Mouse (Mus musculus) heart, embryonic 14.5 days (tissue): Measurements from ENCODE around the gene Dok5. TPM values are rescaled to one million over a fixed set of nuclear protein-coding genes. Genes with fewer than 3 reads are reported as not detected.
A peak's percentile ranks its signal among the peaks of the same experiment; 100 is the strongest.

Experiments used
- ATAC-seq: fragments of 200-750 bp; cut with Nextera tagmentation; 2 replicates; pipeline ENCODE4 v1.8.0; 2017; ENCODE audit warnings: low read depth, moderate TSS enrichment; ENCODE audit not compliant: insufficient number of reproducible peaks, insufficient read depth, low FRiP score
- H3K27ac ChIP-seq, 2 experiments: fragments of 200-500 bp in 1 of 2; fragments of 300-500 bp in 1 of 2; sonication (generic) in 1 of 2; replicated peaks in 1 of 2; 2 replicates each; pipeline ENCODE4 v1.5.1; 2012 to 2014; ENCODE audit warnings: low read depth in 2 of 2, low read length in 2 of 2, control low read depth in 1 of 2, mild to moderate bottlenecking in 1 of 2, mixed read lengths in 1 of 2; ENCODE audit not compliant: control insufficient read depth in 1 of 2, insufficient read depth in 1 of 2
- H3K27me3 ChIP-seq: fragments of 300-500 bp; sonication (generic); 2 replicates; pipeline ENCODE4 v1.6.1; 2014; ENCODE audit warnings: mild to moderate bottlenecking, low read length, control low read depth; ENCODE audit not compliant: control insufficient read depth, insufficient read depth
- H3K36me3 ChIP-seq: fragments of 300-500 bp; sonication (generic); 2 replicates; pipeline ENCODE4 v1.6.1; 2014; ENCODE audit warnings: mild to moderate bottlenecking, control low read depth, low read length, mixed read lengths; ENCODE audit not compliant: control insufficient read depth, insufficient read depth
- H3K4me1 ChIP-seq, 2 experiments: fragments of 200-500 bp in 1 of 2; fragments of 300-500 bp in 1 of 2; sonication (generic) in 1 of 2; 2 replicates each; pipeline ENCODE4 v1.6.1; 2012 to 2014; ENCODE audit warnings: low read length in 2 of 2, control low read depth in 1 of 2, mixed read lengths in 1 of 2; ENCODE audit not compliant: control insufficient read depth in 2 of 2, insufficient read depth in 2 of 2
- H3K4me2 ChIP-seq: fragments of 300-500 bp; sonication (generic); 2 replicates; pipeline ENCODE4 v1.6.1; 2014; ENCODE audit warnings: mild to moderate bottlenecking, low read length
- H3K4me3 ChIP-seq, 2 experiments: fragments of 200-500 bp in 1 of 2; fragments of 300-500 bp in 1 of 2; sonication (generic) in 1 of 2; 2 replicates each; pipeline ENCODE4 v1.5.1; 2012 to 2014; ENCODE audit warnings: low read length in 2 of 2, mild to moderate bottlenecking in 2 of 2, control low read depth in 1 of 2, low read depth in 1 of 2, moderate library complexity in 1 of 2; ENCODE audit not compliant: control insufficient read depth in 1 of 2, insufficient read depth in 1 of 2
- H3K9ac ChIP-seq: fragments of 300-500 bp; sonication (generic); 2 replicates; pipeline ENCODE4 v1.6.1; 2014; ENCODE audit warnings: mild to moderate bottlenecking, low read length
- H3K9me3 ChIP-seq: fragments of 300-500 bp; sonication (generic); 2 replicates; pipeline ENCODE4 v1.6.1; 2016; ENCODE audit warnings: low read length, control low read depth; ENCODE audit not compliant: control insufficient read depth
- WGBS: fragments of 180-500 bp; shearing (Covaris S2); extraction: QIAGEN DNeasy Blood & Tissue Kit; methylation state at CpG from one replicate; pipeline ENCODE4 v1.1.7; 2014; 5-methylcytosine and 5-hydroxymethylcytosine counted together
- polyA plus RNA-seq: library from polyadenylated mRNA; unstranded; fragments of >200 nt; fragmentation: Nextera tagmentation; extraction: Ambion mirVana; gene quantifications from 2 replicates; pipeline ENCODE4 v1.2.1, GENCODE M21; 2014

Gene Dok5
- polyA plus RNA-seq, 1 experiment from 2014 or later, result 4.4 TPM

DNA sequence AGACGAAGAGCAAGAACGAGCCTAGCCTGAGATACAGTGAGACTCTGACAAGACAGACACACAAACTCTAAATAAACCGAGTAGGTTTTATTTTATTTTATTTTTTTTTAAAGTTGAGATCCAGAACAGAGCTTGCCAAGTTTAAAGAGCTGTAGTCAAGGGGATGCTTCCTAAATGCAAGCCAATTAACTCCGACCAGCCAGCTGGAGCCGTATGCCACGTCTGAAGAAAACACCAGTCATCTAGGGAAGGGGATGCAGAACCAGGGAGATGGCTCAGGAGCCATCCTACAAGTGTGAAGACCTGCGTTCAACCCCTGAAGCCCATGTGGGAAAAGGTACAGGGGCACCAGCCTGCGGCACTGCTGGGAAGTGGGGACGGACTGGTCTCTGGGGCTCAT is 2.7 kb upstream of the Dok5 start:
- Histone ChIP-seq H3K9me3 (no peaks in the 10 kb centered on the region), H3K27me3 (peaks cover 4% of the 10 kb centered on the region; the same call in 1 of the 2 replicates), H3K4me2 (no peak overlapping the region), H3K36me3 (no peaks in the 10 kb centered on the region), H3K4me3 (no peak overlapping the region), H3K9ac (no peak overlapping the region), H3K27ac (no peak overlapping the region), H3K4me1 (peaks cover 23% of the 10 kb centered on the region in 2 experiments)
- 92% methylated on average over 9 of the region's 9 CpGs for WGBS
- ATAC-seq, result no peak

DNA sequence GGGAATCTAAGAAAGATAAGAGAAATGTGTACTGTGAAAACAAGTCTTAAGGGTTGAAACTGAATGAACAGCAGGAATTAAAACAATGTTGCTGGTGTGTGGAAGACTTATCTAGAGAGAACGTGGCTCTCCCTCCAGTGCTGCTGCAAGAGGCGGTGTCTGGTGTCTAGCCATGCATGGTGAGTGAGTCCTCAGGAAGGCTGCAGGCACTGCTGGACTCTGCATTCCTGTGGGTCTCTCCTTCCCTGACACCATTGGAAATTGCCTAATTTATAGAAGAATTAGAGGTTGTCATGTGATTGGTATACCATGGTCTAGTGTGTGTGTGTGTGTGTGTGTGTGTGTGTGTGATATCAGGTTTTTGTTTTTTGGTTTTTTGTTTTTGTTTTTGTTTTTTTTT is 1.9 kb upstream of the Dok5 start:
- H3K4me2 ChIP-seq, result no peak overlapping the region
- no peak overlapping the region for H3K9ac ChIP-seq
- H3K4me3 ChIP-seq, result no peak overlapping the region
- H3K27ac ChIP-seq, result no peak overlapping the region
- peaks cover 19 to 23% of the 10 kb centered on the region in 2 experiments for H3K4me1 ChIP-seq
- H3K27me3 ChIP-seq, result peaks cover 4% of the 10 kb centered on the region; the same call in 1 of the 2 replicates
- ATAC-seq, result no peak
- no peaks in the 10 kb centered on the region for H3K36me3 ChIP-seq
- WGBS, result 21% methylated on average over 2 of the region's 2 CpGs
- no peaks in the 10 kb centered on the region for H3K9me3 ChIP-seq

DNA sequence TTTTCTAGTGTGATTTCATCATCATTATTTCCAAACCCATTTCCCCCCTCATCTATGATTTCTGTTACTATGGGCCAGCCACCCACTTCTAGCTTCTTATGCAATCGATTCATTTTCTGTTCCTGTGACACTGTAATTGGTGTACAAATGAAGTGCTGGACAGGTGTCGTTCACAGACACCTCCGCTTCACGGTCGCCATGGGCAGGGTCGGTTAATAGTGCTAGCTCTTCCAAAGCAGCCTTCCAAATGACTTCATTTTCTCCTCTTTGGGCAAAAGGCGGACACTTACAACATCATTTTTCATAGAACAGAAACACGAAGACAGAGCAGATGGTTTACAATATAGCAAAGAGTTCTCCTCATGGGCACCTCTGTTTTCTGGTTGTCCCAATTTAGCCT is 1.5 kb upstream of the Dok5 start:
- H3K4me1 ChIP-seq, result peaks cover 17 to 24% of the 10 kb centered on the region in 2 experiments
- H3K27ac ChIP-seq, result no peak overlapping the region
- no peak overlapping the region for H3K9ac ChIP-seq
- 91% methylated on average over 8 of the region's 8 CpGs for WGBS
- no peaks in the 10 kb centered on the region for H3K9me3 ChIP-seq
- H3K36me3 ChIP-seq, result no peaks in the 10 kb centered on the region
- H3K4me3 ChIP-seq, result no peak overlapping the region
- H3K27me3 ChIP-seq, result peaks cover 4% of the 10 kb centered on the region; the same call in 1 of the 2 replicates
- no peak for ATAC-seq
- no peak overlapping the region for H3K4me2 ChIP-seq

DNA sequence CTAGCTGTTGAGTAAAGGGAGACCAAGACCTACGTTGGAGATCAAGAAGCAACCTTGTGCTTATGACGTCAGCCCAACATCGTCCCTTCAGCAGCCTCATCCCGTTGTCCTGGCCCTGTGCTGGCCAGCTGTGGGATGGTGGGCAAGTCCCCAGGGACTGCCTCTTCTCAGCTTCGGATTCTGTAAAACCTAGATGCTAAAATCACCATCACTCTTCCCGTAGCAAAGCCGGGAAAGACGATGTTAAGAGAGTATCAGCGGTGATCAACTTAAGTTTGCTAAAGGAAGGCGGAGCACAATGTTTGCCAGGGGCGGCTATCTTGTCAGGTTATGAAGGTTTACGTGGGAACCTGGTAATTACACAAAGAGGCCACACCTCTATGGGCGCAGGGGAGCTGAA is 826 bp upstream of the Dok5 start:
- Histone ChIP-seq H3K4me3 (no peak overlapping the region), H3K9me3 (no peaks in the 10 kb centered on the region), H3K36me3 (no peaks in the 10 kb centered on the region), H3K27me3 (peaks cover 4% of the 10 kb centered on the region; the same call in 1 of the 2 replicates), H3K9ac (no peak overlapping the region), H3K4me1 (peaks cover 17 to 30% of the 10 kb centered on the region in 2 experiments), H3K4me2 (no peak overlapping the region), H3K27ac (no peak overlapping the region)
- ATAC-seq, result no peak
- 62% methylated on average over 13 of the region's 13 CpGs for WGBS

DNA sequence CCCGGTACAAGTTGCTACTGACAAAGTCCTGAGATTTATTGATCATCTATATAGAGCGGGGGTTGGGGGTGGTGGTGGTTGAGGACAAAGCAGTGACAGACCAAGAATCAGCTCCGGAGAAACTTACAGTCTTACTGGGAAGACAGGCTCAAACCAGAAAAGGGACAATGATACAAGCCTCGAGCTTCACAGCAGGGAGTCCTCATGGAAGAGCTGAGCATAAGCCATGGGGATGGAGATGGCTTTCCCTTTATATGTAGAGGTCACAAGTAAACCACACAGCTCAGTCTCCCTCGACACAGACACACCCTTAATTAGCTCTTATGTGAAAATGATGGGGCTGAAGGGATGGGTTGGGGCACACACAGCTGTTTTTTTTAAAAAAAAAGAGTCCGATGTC is 402 bp upstream of the Dok5 start:
- H3K4me1 ChIP-seq, result peaks cover 17 to 31% of the 10 kb centered on the region in 2 experiments
- peak overlapping the region; percentile 60 to 79 for H3K4me3 ChIP-seq
- H3K9ac ChIP-seq, result peak overlapping the region; percentile 70
- peak overlapping the region in 1 of 2 experiments; percentile 16; a peak in 2 of 4 replicates for H3K27ac ChIP-seq
- H3K27me3 ChIP-seq, result peaks cover 4% of the 10 kb centered on the region; the same call in 1 of the 2 replicates
- H3K9me3 ChIP-seq, result no peaks in the 10 kb centered on the region
- WGBS, result 21% methylated on average over 6 of the region's 6 CpGs
- peak overlapping the region; percentile 88 for H3K4me2 ChIP-seq
- ATAC-seq, result no peak
- no peaks in the 10 kb centered on the region for H3K36me3 ChIP-seq

DNA sequence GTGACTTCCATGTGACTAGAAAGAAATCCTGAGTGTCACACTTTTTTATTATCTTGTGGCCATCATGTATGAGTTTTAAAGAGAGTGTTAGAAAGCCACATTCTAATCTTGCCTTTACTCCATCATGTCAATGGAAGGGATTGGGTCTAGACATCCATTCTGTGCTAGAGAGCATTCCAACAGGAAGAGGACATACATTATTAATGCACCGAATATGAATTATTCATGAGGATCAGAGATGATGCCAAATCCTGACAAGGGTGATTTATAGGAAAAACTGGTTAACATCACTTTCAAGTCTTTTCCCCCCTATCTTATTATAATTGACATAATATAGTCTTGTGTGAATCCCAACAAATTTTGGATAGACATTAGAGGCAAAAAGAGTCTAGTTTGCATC is 2.1 kb downstream of the Dok5 start:
- WGBS, result 95% methylated on average over 1 of the region's 1 CpGs
- no peak overlapping the region for H3K9ac ChIP-seq
- no peak overlapping the region for H3K27ac ChIP-seq
- ATAC-seq, result no peak
- no peak overlapping the region for H3K4me3 ChIP-seq
- peaks cover 4% of the 10 kb centered on the region; the same call in 1 of the 2 replicates for H3K27me3 ChIP-seq
- no peaks in the 10 kb centered on the region for H3K36me3 ChIP-seq
- no peaks in the 10 kb centered on the region for H3K9me3 ChIP-seq
- peaks cover 10 to 16% of the 10 kb centered on the region in 2 experiments; a peak in 2 of 4 replicates for H3K4me1 ChIP-seq
- no peak overlapping the region for H3K4me2 ChIP-seq

DNA sequence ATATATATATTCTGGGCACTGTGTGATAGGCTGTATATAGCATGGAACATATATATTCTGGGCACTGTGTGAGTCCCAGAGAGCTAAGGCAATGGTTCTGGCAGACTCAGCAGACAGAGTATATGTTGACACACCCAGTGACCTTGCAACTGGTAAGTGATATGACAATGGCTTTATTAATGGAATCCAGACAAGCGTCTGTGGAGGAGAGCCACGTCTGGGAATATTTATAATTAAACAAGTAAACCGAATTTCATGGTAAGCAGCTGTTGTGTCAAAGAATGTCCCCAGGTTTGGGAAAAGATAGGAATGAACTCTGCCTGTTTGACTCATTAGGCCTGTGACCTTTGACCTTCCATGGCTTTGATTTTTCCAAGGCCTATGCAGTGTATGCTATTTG is 2.8 kb downstream of the Dok5 start:
- no peak overlapping the region for H3K4me3 ChIP-seq
- 46% methylated on average over 3 of the region's 3 CpGs for WGBS
- peaks cover 4% of the 10 kb centered on the region; the same call in 1 of the 2 replicates for H3K27me3 ChIP-seq
- ATAC-seq, result no peak
- H3K9ac ChIP-seq, result no peak overlapping the region
- no peaks in the 10 kb centered on the region for H3K9me3 ChIP-seq
- peaks cover 10 to 19% of the 10 kb centered on the region in 2 experiments; a peak in 3 of 4 replicates for H3K4me1 ChIP-seq
- H3K36me3 ChIP-seq, result no peaks in the 10 kb centered on the region
- no peak overlapping the region for H3K27ac ChIP-seq
- no peak overlapping the region for H3K4me2 ChIP-seq

DNA sequence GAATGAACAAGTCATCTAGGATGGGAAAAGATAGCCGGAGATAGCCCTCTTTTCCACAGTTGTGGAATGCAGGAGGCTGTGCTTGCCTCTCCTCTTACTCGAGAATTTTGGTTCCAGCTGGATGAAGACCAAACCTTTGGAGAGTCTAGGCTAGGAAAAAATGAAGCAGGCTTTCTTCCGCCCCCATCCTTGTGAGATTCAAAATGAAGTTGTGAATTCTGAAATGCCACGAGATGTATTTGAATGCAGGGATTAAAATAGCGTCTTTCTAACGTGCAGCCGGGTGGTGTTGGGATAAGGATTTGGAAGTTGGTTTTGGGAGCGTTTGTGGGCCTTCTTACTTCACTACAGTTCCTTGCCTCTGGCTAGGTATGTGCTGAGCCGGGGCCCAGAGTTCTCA is 6.8 kb downstream of the Dok5 start:
- Histone ChIP-seq H3K27ac (no peak overlapping the region), H3K9ac (no peak overlapping the region), H3K4me3 (no peak overlapping the region), H3K9me3 (no peaks in the 10 kb centered on the region), H3K27me3 (no peaks in the 10 kb centered on the region), H3K36me3 (no peaks in the 10 kb centered on the region), H3K4me2 (no peak overlapping the region), H3K4me1 (peaks cover 6 to 26% of the 10 kb centered on the region in 2 experiments)
- WGBS, result 83% methylated on average over 9 of the region's 9 CpGs
- ATAC-seq, result no peak
